ENCODE assay signal across 8 mouse cellular contexts in genomic region chr15:77882797-77883696, GRCm38 (mm10). TPM values are rescaled to one million over a fixed set of nuclear protein-coding genes. Genes with fewer than 3 reads are reported as not detected.
DNase-seq lines count a peak whose midpoint lies in the region; ATAC-seq lines count a peak whose summit lies in the region.

No protein-coding gene starts in this region.

- H3K4me1 ChIP-seq in hindbrain, embryonic 10.5 days (replicated peaks) = peaks cover 41% of the 10 kb centered on the region
- no peaks in the 10 kb centered on the region for H3K4me1 ChIP-seq in hindbrain, embryonic 14.5 days (replicated peaks; ENCODE audit: control insufficient read depth, insufficient read depth, low read length)
- peaks cover 31% of the 10 kb centered on the region for H3K4me1 ChIP-seq in lung, embryonic 16.5 days (replicated peaks; ENCODE audit: control insufficient read depth, insufficient read depth, low read length)

- no peaks in the 10 kb centered on the region for H3K27me3 ChIP-seq in hindbrain, embryonic 10.5 days (ENCODE audit: insufficient read depth, poor library complexity, severe bottlenecking)
- no peaks in the 10 kb centered on the region for H3K27me3 ChIP-seq in hindbrain, embryonic 14.5 days (ENCODE audit: control insufficient read depth, insufficient read depth, low read length)
- H3K27me3 ChIP-seq in lung, embryonic 16.5 days (ENCODE audit: control insufficient read depth, insufficient read depth, low read depth, low read length) = no peaks in the 10 kb centered on the region

- peak overlapping the region; percentile 87 for H3K27ac ChIP-seq in hindbrain, embryonic 10.5 days
- H3K27ac ChIP-seq in hindbrain, embryonic 14.5 days = no peak overlapping the region
- H3K27ac ChIP-seq in lung, embryonic 16.5 days (ENCODE audit: low read length) = peak overlapping the region; percentile 98

- H3K9ac ChIP-seq in hindbrain, embryonic 14.5 days = no peak overlapping the region
- peak overlapping the region; percentile 56 for H3K9ac ChIP-seq in lung, embryonic 16.5 days (ENCODE audit: low read length)

- H3K4me3 ChIP-seq in hindbrain, embryonic 10.5 days = peak overlapping the region; percentile 22; the same call in 1 of the 2 replicates
- no peak overlapping the region for H3K4me3 ChIP-seq in hindbrain, embryonic 14.5 days (replicated peaks; ENCODE audit: low read length)
- peak overlapping the region; percentile 12; the same call in 1 of the 2 replicates for H3K4me3 ChIP-seq in lung, embryonic 16.5 days (ENCODE audit: low read length)

- WGBS in hindbrain, embryonic 10.5 days = 12% methylated on average over 16 of the region's 17 CpGs
- 19% methylated on average over 16 of the region's 17 CpGs for WGBS in hindbrain, embryonic 14.5 days
- 6% methylated on average over 16 of the region's 17 CpGs for WGBS in lung, embryonic 16.5 days

- H3K4me2 ChIP-seq in hindbrain, embryonic 14.5 days (replicated peaks) = no peak overlapping the region
- peak overlapping the region; percentile 37 for H3K4me2 ChIP-seq in lung, embryonic 16.5 days (ENCODE audit: low read depth, low read length)

- ATAC-seq in hindbrain, embryonic 14.5 days (ENCODE audit: low FRiP score) = no peak
- ATAC-seq in lung, embryonic 16.5 days (ENCODE audit: low read depth) = peak; percentile 85
- no peak for ATAC-seq in monocyte, adult 5-6 weeks (replicated peaks; ENCODE audit: insufficient number of reproducible peaks, low FRiP score, low TSS enrichment, poor library complexity, severe bottlenecking)
- no peak for ATAC-seq in granulocyte monocyte progenitor cell, adult 5-6 weeks (replicated peaks; ENCODE audit: poor library complexity, severe bottlenecking)

- H3K36me3 ChIP-seq in hindbrain, embryonic 10.5 days = no peaks in the 10 kb centered on the region
- H3K36me3 ChIP-seq in hindbrain, embryonic 14.5 days (replicated peaks; ENCODE audit: control insufficient read depth, insufficient read depth) = no peaks in the 10 kb centered on the region
- H3K36me3 ChIP-seq in lung, embryonic 16.5 days (ENCODE audit: control insufficient read depth, insufficient read depth, low read length) = no peaks in the 10 kb centered on the region

- H3K9me3 ChIP-seq in hindbrain, embryonic 10.5 days = no peaks in the 10 kb centered on the region
- no peaks in the 10 kb centered on the region for H3K9me3 ChIP-seq in hindbrain, embryonic 14.5 days (ENCODE audit: control insufficient read depth, low read length)
- H3K9me3 ChIP-seq in lung, embryonic 16.5 days (ENCODE audit: control insufficient read depth, low read length) = no peaks in the 10 kb centered on the region

- peak; percentile 81 for DNase-seq in hindbrain, embryonic 10.5 days (ENCODE audit: low spot score)
- DNase-seq in hindbrain, embryonic 14.5 days (ENCODE audit: low spot score) = no peak
- peak; percentile 83 for DNase-seq in embryo, embryonic 10.5 days (ENCODE audit: low spot score)
- peak; percentile 50 for DNase-seq in kidney, adult 9 months
- DNase-seq in c-Kit-positive CD71-positive TER-119-positive erythroid progenitor cells, embryonic 14.5 days (ENCODE audit: low spot score) = no peak

RNA-seq across cellular contexts. Expression of gene Myh9, which starts 41.1 kb away (rescaled TPM):
- 32.7 and 38.4 TPM in 2 replicates for polyA plus RNA-seq in hindbrain, embryonic 10.5 days (2016; fragmentation: Nextera tagmentation; extraction: Ambion mirVana)
- 14.4 and 14.6 TPM in 2 replicates for polyA plus RNA-seq in hindbrain, embryonic 14.5 days (2014; fragmentation: Nextera tagmentation; extraction: Ambion mirVana)
- 71.7 and 77.6 TPM in 2 replicates for polyA plus RNA-seq in lung, embryonic 16.5 days (2015; fragmentation: Nextera tagmentation; extraction: Ambion mirVana)
- 908 to 1,221 TPM (median 925 TPM) in 3 replicates for total RNA-seq in monocyte, adult 5-6 weeks (2017)
- 199 and 315 TPM in 2 replicates for total RNA-seq in granulocyte monocyte progenitor cell, adult 5-6 weeks (2014; fragmentation: Nextera tagmentation)
- total RNA-seq in granulocyte monocyte progenitor cell, adult 5-6 weeks (2017) = 285 and 305 TPM in 2 replicates

RNA-seq across cellular contexts. Expression of gene Txn2, which starts 45.8 kb away (rescaled TPM):
- 286 and 294 TPM in 2 replicates for polyA plus RNA-seq in hindbrain, embryonic 10.5 days (2016; fragmentation: Nextera tagmentation; extraction: Ambion mirVana)
- polyA plus RNA-seq in hindbrain, embryonic 14.5 days (2014; fragmentation: Nextera tagmentation; extraction: Ambion mirVana) = 207 and 216 TPM in 2 replicates
- 182 and 185 TPM in 2 replicates for polyA plus RNA-seq in lung, embryonic 16.5 days (2015; fragmentation: Nextera tagmentation; extraction: Ambion mirVana)
- 27.0 to 38.4 TPM (median 33.9 TPM) in 3 replicates for total RNA-seq in monocyte, adult 5-6 weeks (2017)
- 214 and 226 TPM in 2 replicates for total RNA-seq in granulocyte monocyte progenitor cell, adult 5-6 weeks (2014; fragmentation: Nextera tagmentation)
- 65.7 and 89.0 TPM in 2 replicates for total RNA-seq in granulocyte monocyte progenitor cell, adult 5-6 weeks (2017)

Comparison
In these comparisons a context has a peak if more than half of its experiments do, and no peak if none do; other contexts are left out.
1. DNase-seq: peak in hindbrain, embryonic 10.5 days (single experiment), embryo, embryonic 10.5 days (single experiment) and kidney, adult 9 months (single experiment); none in hindbrain, embryonic 14.5 days (single experiment) and c-Kit-positive CD71-positive TER-119-positive erythroid progenitor cells, embryonic 14.5 days (single experiment).